Mouse (Mus musculus): Measurements from ENCODE around the gene Dnaaf5. TPM values are rescaled to one million over a fixed set of nuclear protein-coding genes. Genes with fewer than 3 reads are reported as not detected.

Dnaaf5 gene
- polyA plus RNA-seq, 1 experiment from 2014 or later, result 5.9 TPM

GRCm38 (mm10) chr5:139174556-139175547 is 24.8 kb downstream of the Dnaaf5 start:
- H3K27ac ChIP-seq, result 0 out of 2 replicates have a peak overlapping the region, but pooled peaks have one; percentile 13
- H3K27me3 ChIP-seq, result no peaks in the 10 kb centered on the region
- no peaks in the 10 kb centered on the region; the same call in 1 of the 2 replicates for H3K4me1 ChIP-seq
- ATAC-seq (ENCODE audit: low FRiP score), result no peak
- H3K4me3 ChIP-seq (replicated peaks), result no peak overlapping the region
- WGBS, result 71% methylated on average over 10 of the region's 10 CpGs
- H3K4me2 ChIP-seq, result no peak overlapping the region
- no peak overlapping the region for H3K9ac ChIP-seq
- H3K9me3 ChIP-seq, result no peaks in the 10 kb centered on the region
- peaks cover 78% of the 10 kb centered on the region for H3K36me3 ChIP-seq (replicated peaks)

GRCm38 (mm10) chr5:139178895-139179631 is 29.0 kb downstream of the Dnaaf5 start:
- H3K9me3 ChIP-seq, result no peaks in the 10 kb centered on the region
- peak; percentile 70 for ATAC-seq (ENCODE audit: low FRiP score)
- no peak overlapping the region for H3K4me2 ChIP-seq
- H3K9ac ChIP-seq, result 0 out of 2 replicates have a peak overlapping the region, but pooled peaks have one; percentile 17
- 30% methylated on average over 11 of the region's 11 CpGs for WGBS
- no peak overlapping the region for H3K27ac ChIP-seq
- H3K4me1 ChIP-seq, result no peaks in the 10 kb centered on the region; the same call in 1 of the 2 replicates
- no peaks in the 10 kb centered on the region for H3K27me3 ChIP-seq
- no peak overlapping the region for H3K4me3 ChIP-seq (replicated peaks)
- H3K36me3 ChIP-seq (replicated peaks), result peaks cover 79% of the 10 kb centered on the region

- H3K9ac ChIP-seq, result no peak overlapping the region
- H3K27ac ChIP-seq, result no peak overlapping the region
- H3K36me3 ChIP-seq (replicated peaks), result peaks cover 84% of the 10 kb centered on the region
- no peak for ATAC-seq (ENCODE audit: low FRiP score)
- WGBS, result 84% methylated on average over 2 of the region's 2 CpGs
- H3K4me3 ChIP-seq (replicated peaks), result no peak overlapping the region
- H3K27me3 ChIP-seq, result no peaks in the 10 kb centered on the region
- no peaks in the 10 kb centered on the region for H3K9me3 ChIP-seq
- H3K4me2 ChIP-seq, result no peak overlapping the region
- no peaks in the 10 kb centered on the region for H3K4me1 ChIP-seq
These were observed 33.1 kb downstream of the Dnaaf5 start for GRCm38 (mm10) chr5:139183131-139183530.

- Histone ChIP-seq H3K9ac (no peak overlapping the region), H3K27ac (no peak overlapping the region), H3K4me3 (replicated peaks) (no peak overlapping the region), H3K4me1 (no peaks in the 10 kb centered on the region), H3K9me3 (no peaks in the 10 kb centered on the region), H3K36me3 (replicated peaks) (peaks cover 79% of the 10 kb centered on the region), H3K4me2 (no peak overlapping the region), H3K27me3 (no peaks in the 10 kb centered on the region)
- ATAC-seq (ENCODE audit: low FRiP score), result no peak
- 93% methylated on average over 9 of the region's 9 CpGs for WGBS
These were observed 33.6 kb downstream of the Dnaaf5 start for GRCm38 (mm10) chr5:139183601-139184000.

GRCm38 (mm10) chr5:139184897-139185296 is 34.9 kb downstream of the Dnaaf5 start:
- Histone ChIP-seq H3K4me2 (no peak overlapping the region), H3K9me3 (no peaks in the 10 kb centered on the region), H3K27me3 (no peaks in the 10 kb centered on the region), H3K4me1 (no peaks in the 10 kb centered on the region), H3K36me3 (replicated peaks) (peaks cover 73% of the 10 kb centered on the region), H3K9ac (no peak overlapping the region), H3K27ac (no peak overlapping the region), H3K4me3 (replicated peaks) (no peak overlapping the region)
- ATAC-seq (ENCODE audit: low FRiP score), result no peak
- 96% methylated on average over 4 of the region's 4 CpGs for WGBS

GRCm38 (mm10) chr5:139189726-139190125 is 39.7 kb downstream of the Dnaaf5 start:
- no peak for ATAC-seq (ENCODE audit: low FRiP score)
- Histone ChIP-seq H3K9ac (no peak overlapping the region), H3K27ac (no peak overlapping the region), H3K4me2 (no peak overlapping the region), H3K9me3 (no peaks in the 10 kb centered on the region), H3K4me1 (no peaks in the 10 kb centered on the region), H3K27me3 (no peaks in the 10 kb centered on the region), H3K4me3 (replicated peaks) (no peak overlapping the region), H3K36me3 (replicated peaks) (peaks cover 29% of the 10 kb centered on the region)
- 95% methylated on average over 5 of the region's 5 CpGs for WGBS

- 84% methylated on average over 5 of the region's 5 CpGs for WGBS
These were observed 40.9 kb downstream of the Dnaaf5 start for GRCm38 (mm10) chr5:139190958-139191357.

GRCm38 (mm10) chr5:139198779-139199178 is 48.8 kb downstream of the Dnaaf5 start:
- H3K4me3 ChIP-seq (replicated peaks), result no peak overlapping the region
- H3K27me3 ChIP-seq, result no peaks in the 10 kb centered on the region
- peaks cover 19% of the 10 kb centered on the region for H3K4me1 ChIP-seq
- H3K27ac ChIP-seq, result no peak overlapping the region
- H3K4me2 ChIP-seq, result no peak overlapping the region
- ATAC-seq (ENCODE audit: low FRiP score), result no peak
- WGBS, result 85% methylated on average over 3 of the region's 3 CpGs
- no peaks in the 10 kb centered on the region for H3K36me3 ChIP-seq (replicated peaks)
- no peak overlapping the region for H3K9ac ChIP-seq
- no peaks in the 10 kb centered on the region for H3K9me3 ChIP-seq

More at GRCm38 (mm10) chr5:139190958-139191357, 40.9 kb downstream of the Dnaaf5 start:
- peaks cover 17% of the 10 kb centered on the region for H3K36me3 ChIP-seq (replicated peaks)
- H3K4me1 ChIP-seq, result no peaks in the 10 kb centered on the region
- H3K27ac ChIP-seq, result no peak overlapping the region
- no peak for ATAC-seq (ENCODE audit: low FRiP score)
- H3K4me2 ChIP-seq, result no peak overlapping the region
- no peaks in the 10 kb centered on the region for H3K27me3 ChIP-seq
- no peak overlapping the region for H3K9ac ChIP-seq
- H3K9me3 ChIP-seq, result no peaks in the 10 kb centered on the region
- no peak overlapping the region for H3K4me3 ChIP-seq (replicated peaks)

- 44% methylated on average over 2 of the region's 2 CpGs for WGBS
- Histone ChIP-seq H3K9ac (peak overlapping the region; percentile 60; the same call in 1 of the 2 replicates), H3K36me3 (replicated peaks) (no peaks in the 10 kb centered on the region), H3K9me3 (no peaks in the 10 kb centered on the region), H3K27ac (peak overlapping the region; percentile 77), H3K27me3 (no peaks in the 10 kb centered on the region), H3K4me1 (peaks cover 23% of the 10 kb centered on the region), H3K4me3 (replicated peaks) (peak overlapping the region; percentile 93), H3K4me2 (peak overlapping the region; percentile 88)
- no peak for ATAC-seq (ENCODE audit: low FRiP score)
These were observed 49.6 kb downstream of the Dnaaf5 start for GRCm38 (mm10) chr5:139199636-139199994.

GRCm38 (mm10) chr5:139199995-139200769 is 50.2 kb downstream of the Dnaaf5 start, which contains the start of gene Sun1:
Gene Sun1 (plus strand): TSS chr5:139200637.
- H3K4me2 ChIP-seq, result peak within 1 kb of the TSS; percentile 88
- peaks cover 25% of the 10 kb centered on the region for H3K4me1 ChIP-seq
- H3K27me3 ChIP-seq, result no peaks in the 10 kb centered on the region
- no peaks in the 10 kb centered on the region for H3K36me3 ChIP-seq (replicated peaks)
- H3K9me3 ChIP-seq, result no peaks in the 10 kb centered on the region
- peak; percentile 100 for ATAC-seq (ENCODE audit: low FRiP score)
- peak within 1 kb of the TSS; percentile 89 for H3K9ac ChIP-seq
- peak within 1 kb of the TSS; percentile 77 for H3K27ac ChIP-seq
- H3K4me3 ChIP-seq (replicated peaks), result peak within 1 kb of the TSS; percentile 93
- WGBS, result under 1% methylated on average over 64 of the region's 64 CpGs

- Histone ChIP-seq H3K27me3 (no peaks in the 10 kb centered on the region), H3K27ac (peak overlapping the region; percentile 63; the same call in 1 of the 2 replicates), H3K4me2 (peak overlapping the region; percentile 88), H3K9ac (peak overlapping the region; percentile 89), H3K4me1 (peaks cover 33% of the 10 kb centered on the region), H3K9me3 (no peaks in the 10 kb centered on the region), H3K4me3 (replicated peaks) (peak overlapping the region; percentile 93), H3K36me3 (replicated peaks) (no peaks in the 10 kb centered on the region)
- under 1% methylated on average over 57 of the region's 57 CpGs for WGBS
- peak; percentile 51 for ATAC-seq (ENCODE audit: low FRiP score)
These were observed 50.9 kb downstream of the Dnaaf5 start for GRCm38 (mm10) chr5:139200770-139201569.
